12 mouse cellular contexts compared by ENCODE assay signal in genomic region chr1:161379685-161380424, GRCm38 (mm10). TPM values are rescaled to one million over a fixed set of nuclear protein-coding genes. Genes with fewer than 3 reads are reported as not detected.
A peak's percentile ranks its signal among the peaks of the same experiment; 100 is the strongest.
DNase-seq lines count a peak whose midpoint lies in the region; ATAC-seq lines count a peak whose summit lies in the region.
"Had no signal": no experiment of that assay in that cellular context is flagged by ENCODE, and none has a peak within 500 bp of the region (broad histone marks: within the 10 kb centered on the region; RNA-seq: fewer than 3 reads in every experiment).

No protein-coding gene starts in this region.

- H3K4me2 ChIP-seq in forebrain, embryonic 13.5 days: peak overlapping the region; percentile 24; the same call in 1 of the 2 replicates
- H3K4me2 ChIP-seq in limb, embryonic 12.5 days: peak overlapping the region; percentile 13; the same call in 1 of the 2 replicates
- H3K4me2 ChIP-seq: embryonic facial prominence, embryonic 15.5 days; neural tube, embryonic 12.5 days had no signal

- no peaks in the 10 kb centered on the region for H3K36me3 ChIP-seq in forebrain, embryonic 13.5 days (ENCODE audit: poor library complexity, severe bottlenecking)
- no peaks in the 10 kb centered on the region for H3K36me3 ChIP-seq in limb, embryonic 12.5 days
- H3K36me3 ChIP-seq: embryonic facial prominence, embryonic 15.5 days; neural tube, embryonic 12.5 days had no signal

- no peak overlapping the region for H3K27ac ChIP-seq in forebrain, embryonic 13.5 days
- H3K27ac ChIP-seq in limb, embryonic 12.5 days: peak overlapping the region; percentile 47; the same call in 1 of the 2 replicates
- H3K27ac ChIP-seq: embryonic facial prominence, embryonic 15.5 days; neural tube, embryonic 12.5 days had no signal

- no peaks in the 10 kb centered on the region; the same call in 1 of the 2 replicates for H3K27me3 ChIP-seq in forebrain, embryonic 13.5 days
- H3K27me3 ChIP-seq in limb, embryonic 12.5 days: no peaks in the 10 kb centered on the region; the same call in 1 of the 2 replicates
- H3K27me3 ChIP-seq: embryonic facial prominence, embryonic 15.5 days; neural tube, embryonic 12.5 days had no signal

- WGBS in forebrain, embryonic 13.5 days: 3% methylated on average over 11 of the region's 11 CpGs
- 17% methylated on average over 11 of the region's 11 CpGs for WGBS in limb, embryonic 12.5 days

- peaks cover 15% of the 10 kb centered on the region for H3K4me1 ChIP-seq in forebrain, embryonic 13.5 days
- H3K4me1 ChIP-seq in limb, embryonic 12.5 days (replicated peaks): peaks cover 12% of the 10 kb centered on the region; the same call in 1 of the 2 replicates
- H3K4me1 ChIP-seq: neural tube, embryonic 12.5 days had no signal

- no peaks in the 10 kb centered on the region for H3K9me3 ChIP-seq in forebrain, embryonic 13.5 days (replicated peaks)
- H3K9me3 ChIP-seq in limb, embryonic 12.5 days: no peaks in the 10 kb centered on the region
- H3K9me3 ChIP-seq: embryonic facial prominence, embryonic 15.5 days had no signal

- no peak overlapping the region for H3K9ac ChIP-seq in forebrain, embryonic 13.5 days
- no peak overlapping the region for H3K9ac ChIP-seq in limb, embryonic 12.5 days (replicated peaks)
- H3K9ac ChIP-seq: embryonic facial prominence, embryonic 15.5 days; neural tube, embryonic 12.5 days had no signal

- DNase-seq in heart, adult 9 months (ENCODE audit: low spot score in 2 of 2): peak; percentile 7 to 33
- DNase-seq in heart, adult 11 months: no peak
- peak; percentile 69 for DNase-seq in Muller cell, postnatal 12 days (ENCODE audit: inconsistent ontology term)
- DNase-seq in thymus, postnatal 10 days (ENCODE audit: low spot score in 2 of 2): no peak
- DNase-seq in cerebellum, adult 8-10 months: no peak
- no peak for DNase-seq in gastrocnemius, postnatal 14 days
- DNase-seq: thymus, postnatal 36 days had no signal

- intact Hi-C loops in gastrocnemius, postnatal 14 days (cut with DNase I; ENCODE audit: low total_unique reads): no loop called here

- no peak overlapping the region for H3K4me3 ChIP-seq in forebrain, embryonic 13.5 days
- H3K4me3 ChIP-seq in limb, embryonic 12.5 days (replicated peaks): no peak overlapping the region
- H3K4me3 ChIP-seq: embryonic facial prominence, embryonic 15.5 days; neural tube, embryonic 12.5 days had no signal

- peak; percentile 92 for ATAC-seq in forebrain, embryonic 13.5 days
- no peak for ATAC-seq in limb, embryonic 12.5 days (ENCODE audit: insufficient number of reproducible peaks, insufficient read depth, low FRiP score, low TSS enrichment, low read depth)

RNA-seq across cellular contexts. Expression of gene Tnfsf4, which starts 15.4 kb away (rescaled TPM):
- not detected in 2 replicates for polyA plus RNA-seq in forebrain, embryonic 13.5 days (2015; fragmentation: Nextera tagmentation; extraction: Ambion mirVana)
- not detected in 2 replicates for polyA plus RNA-seq in limb, embryonic 12.5 days (2016; fragmentation: Nextera tagmentation; extraction: Ambion mirVana)
- total RNA-seq in gastrocnemius, postnatal 14 days (2021): not detected
- total RNA-seq: left cerebral cortex, postnatal 14 days had no signal

Comparison
In these comparisons a context has a peak if more than half of its experiments do, and no peak if none do; other contexts are left out.
1. DNase-seq: peak in heart, adult 9 months (2 of 2) and Muller cell, postnatal 12 days (single experiment); none in heart, adult 11 months (single experiment), thymus, postnatal 10 days (0 of 2), cerebellum, adult 8-10 months (single experiment) and gastrocnemius, postnatal 14 days (single experiment).